9 mouse cellular contexts compared by ENCODE assay signal in genomic region chr12:99153664-99154063, GRCm38 (mm10).
A peak's percentile ranks its signal among the peaks of the same experiment; 100 is the strongest.
DNase-seq lines count a peak whose midpoint lies in the region; ATAC-seq lines count a peak whose summit lies in the region.
"Had no signal": no experiment of that assay in that cellular context is flagged by ENCODE, and none has a peak within 500 bp of the region (broad histone marks: within the 10 kb centered on the region; RNA-seq: fewer than 3 reads in every experiment).

No protein-coding gene starts in this region.

- intact Hi-C loops in heart, postnatal 36 days (cut with DNase I) = loop anchor here (5.0 kb wide), 1 partner anchor 56 kb away; no protein-coding TSS in a partner anchor

- no peak overlapping the region for H3K9ac ChIP-seq in limb, embryonic 11.5 days (ENCODE audit: low read length)

- H3K4me3 ChIP-seq in limb, embryonic 11.5 days (ENCODE audit: low read depth, low read length) = no peak overlapping the region

- H3K27ac ChIP-seq in limb, embryonic 11.5 days (replicated peaks; ENCODE audit: low read depth, low read length) = no peak overlapping the region

- no peaks in the 10 kb centered on the region for H3K36me3 ChIP-seq in limb, embryonic 11.5 days (ENCODE audit: control insufficient read depth, insufficient read depth, low read length)

- H3K4me2 ChIP-seq in limb, embryonic 11.5 days (ENCODE audit: low read depth, severe bottlenecking) = peak overlapping the region; percentile 7; the same call in 1 of the 2 replicates

- H3K4me1 ChIP-seq in limb, embryonic 11.5 days (ENCODE audit: control insufficient read depth, insufficient read depth, low read length) = peaks cover 7% of the 10 kb centered on the region; the same call in 1 of the 2 replicates

- DNase-seq in kidney, postnatal 10 days = peak; percentile 29
- no peak for DNase-seq in kidney, adult 11 months
- peak; percentile 72 to 78 for DNase-seq in cerebellum, postnatal 25 days
- peak; percentile 64 for DNase-seq in limb, embryonic 11.5 days (ENCODE audit: low spot score)
- DNase-seq in retina, adult 2 months (ENCODE audit: low read depth, low spot score) = peak; percentile 11
- DNase-seq in layer of hippocampus, postnatal 14 days (ENCODE audit: low spot score in 2 of 2) = no peak
- DNase-seq in thymus, postnatal 36 days = no peak
- DNase-seq in heart, postnatal 36 days = no peak
- DNase-seq: adrenal gland, postnatal 25 days had no signal

- 39% methylated on average over 10 of the region's 10 CpGs for WGBS in limb, embryonic 11.5 days

- H3K27me3 ChIP-seq in limb, embryonic 11.5 days (ENCODE audit: control insufficient read depth, insufficient read depth, low read length) = no peaks in the 10 kb centered on the region

- no peak for ATAC-seq in limb, embryonic 11.5 days (ENCODE audit: insufficient number of reproducible peaks, low FRiP score, low TSS enrichment, low read depth)

- no peaks in the 10 kb centered on the region for H3K9me3 ChIP-seq in limb, embryonic 11.5 days (ENCODE audit: control insufficient read depth, low read length)

Comparison
In these comparisons a context has a peak if more than half of its experiments do, and no peak if none do; other contexts are left out.
1. DNase-seq: peak in kidney, postnatal 10 days (single experiment), cerebellum, postnatal 25 days (2 of 2), limb, embryonic 11.5 days (single experiment) and retina, adult 2 months (single experiment); none in kidney, adult 11 months (single experiment), layer of hippocampus, postnatal 14 days (0 of 2), thymus, postnatal 36 days (0 of 2) and heart, postnatal 36 days (0 of 2).